Mouse (Mus musculus): Measurements from ENCODE around the gene Capzb.

Capzb gene

GRCm38 (mm10) chr4:139192499-139193175, at the start of gene Capzb:
Capzb (plus strand) TSS chr4:139192899.
- DNase-seq (ENCODE audit: low spot score): peak; percentile 81

- no peak for DNase-seq (ENCODE audit: low spot score)
These were observed 49.7 kb upstream of the Capzb start for GRCm38 (mm10) chr4:139142985-139143384.

DNA sequence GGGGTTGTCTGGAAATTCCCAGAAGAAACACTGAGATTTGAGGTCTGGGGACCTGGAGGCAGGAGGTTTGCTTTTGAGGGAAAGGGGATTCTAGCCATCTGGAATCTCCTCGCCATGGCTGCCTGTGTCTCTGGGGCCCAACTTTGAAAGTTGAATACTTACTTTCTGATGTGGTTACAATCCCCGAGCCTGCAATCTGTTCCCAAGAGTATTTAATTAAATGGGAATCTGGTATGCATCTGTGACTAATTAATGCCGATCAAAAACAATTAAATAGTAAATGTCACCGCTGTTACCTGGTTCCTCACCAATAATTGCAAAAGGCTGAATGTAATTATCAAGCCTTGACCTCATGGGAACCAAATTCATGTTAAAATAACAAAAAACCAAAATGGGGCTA, 48.1 kb upstream of the Capzb start:
- no peak for DNase-seq (ENCODE audit: low spot score)

- no peak for DNase-seq (ENCODE audit: low spot score)
These were observed 47.5 kb upstream of the Capzb start for GRCm38 (mm10) chr4:139145156-139145555.

- no peak for DNase-seq (ENCODE audit: low spot score)
These were observed 45.9 kb upstream of the Capzb start for GRCm38 (mm10) chr4:139146760-139147159.

GRCm38 (mm10) chr4:139151370-139151769, 41.3 kb upstream of the Capzb start:
- no peak for DNase-seq (ENCODE audit: low spot score)

- no peak for DNase-seq (ENCODE audit: low spot score)
These were observed 38.0 kb upstream of the Capzb start for GRCm38 (mm10) chr4:139154576-139155307.

DNA sequence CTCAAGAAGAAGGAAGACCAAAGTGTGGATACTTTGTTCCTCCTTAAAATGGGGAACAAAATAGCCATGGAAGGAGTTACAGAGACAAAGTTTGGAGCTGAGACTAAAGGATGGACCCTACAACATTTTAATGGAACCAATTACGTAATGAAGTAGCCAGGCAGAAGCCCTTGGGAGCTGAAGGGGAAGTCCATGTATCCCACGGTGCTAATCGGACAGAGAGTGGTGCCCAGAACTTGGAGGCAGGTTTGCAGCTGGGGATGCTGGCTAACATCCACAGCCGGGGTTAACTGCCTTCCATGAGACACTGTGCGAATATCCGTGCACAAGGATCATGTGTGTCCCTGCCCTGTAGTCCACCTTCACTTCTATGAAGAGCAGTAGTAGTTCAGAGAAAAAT, 36.2 kb upstream of the Capzb start:
- DNase-seq (ENCODE audit: low spot score): no peak

DNA sequence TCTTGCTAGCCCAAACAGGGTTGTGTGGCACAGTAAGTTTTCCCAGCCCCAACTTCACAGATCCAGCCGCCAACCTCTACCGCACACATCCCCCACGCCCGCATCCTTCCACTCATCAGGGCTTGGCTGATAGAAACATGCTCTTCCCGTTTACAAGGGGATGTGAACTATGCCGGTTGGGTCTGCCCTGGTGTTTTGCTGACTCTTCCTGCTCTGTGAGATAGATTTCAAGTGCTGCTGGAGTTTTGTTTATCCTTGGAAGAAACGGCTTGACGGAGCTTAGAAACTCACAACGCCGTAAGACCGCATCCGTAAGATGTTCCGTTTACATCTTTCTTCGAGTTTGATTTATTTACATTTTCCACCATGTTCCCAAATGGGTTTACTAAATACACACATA, 34.3 kb upstream of the Capzb start:
- DNase-seq (ENCODE audit: low spot score): no peak

GRCm38 (mm10) chr4:139161076-139161475, 31.6 kb upstream of the Capzb start:
- no peak for DNase-seq (ENCODE audit: low spot score)

DNA sequence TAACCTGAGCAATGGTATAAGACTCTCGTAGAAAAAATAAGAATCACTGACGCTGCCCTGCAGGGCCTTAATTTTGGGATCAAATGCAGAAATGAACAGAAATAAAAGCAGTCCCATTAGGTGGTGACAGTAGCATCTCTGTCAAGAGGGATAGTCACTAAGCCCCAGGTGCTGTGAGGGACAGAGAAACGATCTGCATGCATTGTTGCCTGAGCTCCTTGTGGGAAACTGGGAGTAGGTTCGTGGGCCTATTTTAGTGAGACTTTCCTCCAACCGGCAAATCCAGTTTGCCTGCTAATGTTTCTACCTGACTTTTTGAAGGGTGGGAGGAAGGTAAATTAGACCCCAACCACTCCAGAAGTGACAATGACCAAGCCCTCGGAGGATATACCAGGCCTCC, 28.6 kb upstream of the Capzb start:
- no peak for DNase-seq (ENCODE audit: low spot score)

DNA sequence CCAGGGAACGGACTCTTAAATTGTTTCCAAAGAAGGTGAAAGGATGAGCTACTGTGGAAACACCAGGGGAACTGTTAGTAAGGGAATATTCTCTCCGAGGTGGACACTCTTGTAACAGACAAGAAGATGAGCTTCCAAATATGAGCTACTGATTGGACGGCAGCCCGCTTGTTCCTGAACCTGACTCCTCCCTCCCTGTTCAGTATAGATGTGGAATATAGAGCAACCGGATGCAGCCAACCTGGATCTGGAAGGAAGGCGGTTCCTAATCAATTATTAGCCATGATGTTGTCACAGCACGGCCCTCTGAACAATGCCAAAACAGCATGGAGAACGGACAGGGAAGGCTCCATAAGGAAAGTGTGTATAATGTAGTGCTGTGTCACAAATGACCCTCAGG, 27.4 kb upstream of the Capzb start:
- no peak for DNase-seq (ENCODE audit: low spot score)

- DNase-seq (ENCODE audit: low spot score): no peak
These were observed 26.5 kb upstream of the Capzb start for GRCm38 (mm10) chr4:139166244-139166643.

GRCm38 (mm10) chr4:139167107-139167506, 25.6 kb upstream of the Capzb start:
- DNase-seq (ENCODE audit: low spot score): no peak

GRCm38 (mm10) chr4:139168985-139169747, 23.5 kb upstream of the Capzb start:
- no peak for DNase-seq (ENCODE audit: low spot score)

- no peak for DNase-seq (ENCODE audit: low spot score)
These were observed 22.9 kb upstream of the Capzb start for GRCm38 (mm10) chr4:139169748-139170279.

GRCm38 (mm10) chr4:139175061-139175971, 17.4 kb upstream of the Capzb start:
- no peak for DNase-seq (ENCODE audit: low spot score)

GRCm38 (mm10) chr4:139176023-139176422, 16.7 kb upstream of the Capzb start:
- no peak for DNase-seq (ENCODE audit: low spot score)

- no peak for DNase-seq (ENCODE audit: low spot score)
These were observed 14.8 kb upstream of the Capzb start for GRCm38 (mm10) chr4:139177921-139178320.

DNA sequence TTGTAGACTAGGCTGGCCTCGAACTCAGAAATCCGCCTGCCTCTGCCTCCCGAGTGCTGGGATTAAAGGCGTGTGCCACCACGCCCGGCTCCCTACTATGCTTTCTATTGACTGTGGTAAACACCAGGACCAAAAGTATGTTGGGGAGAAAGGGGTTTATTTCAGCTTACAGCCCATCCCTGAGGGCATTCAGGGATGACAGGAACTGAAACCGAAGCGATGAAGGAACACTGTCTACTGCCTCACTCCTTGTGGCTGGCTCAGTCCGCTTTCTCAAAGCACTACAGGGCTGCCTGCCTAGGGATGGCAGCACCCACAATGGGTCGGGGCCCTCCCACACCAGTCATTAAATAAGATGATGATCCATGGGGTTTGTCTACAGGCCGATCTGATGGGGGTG, 14.3 kb upstream of the Capzb start:
- DNase-seq (ENCODE audit: low spot score): no peak

DNA sequence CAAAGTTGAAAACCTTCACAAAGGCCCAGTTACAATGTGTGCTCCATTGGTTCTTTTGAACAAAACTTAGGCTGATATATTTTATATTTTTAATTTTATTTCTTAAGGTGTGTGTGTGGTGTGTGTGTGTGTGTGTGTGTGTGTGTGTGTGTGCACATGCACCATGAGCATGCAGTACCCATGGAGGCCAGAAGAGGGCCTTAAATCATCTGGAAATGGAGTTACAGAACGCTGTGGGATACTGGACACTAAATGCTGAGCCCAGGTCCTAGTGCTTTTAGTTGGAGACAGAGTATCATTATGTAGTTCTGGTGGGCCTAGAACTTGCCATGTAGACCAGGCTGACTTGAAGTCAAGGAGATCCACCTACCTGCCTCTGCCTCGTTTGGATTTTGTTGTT, 13.5 kb upstream of the Capzb start:
- DNase-seq (ENCODE audit: low spot score): no peak

Measured in layer of hippocampus, adult 9-10 months (tissue).